Mouse (Mus musculus) hindbrain, embryonic 16.5 days (tissue): ENCODE measurements at regions not wholly inside any gene's neighbourhood (a gene's known extent, or its start where the extent isn't known, plus 50 kb on each side); places are given as distances from the start of the nearest gene placed in this dataset.

Experiments
- ATAC-seq: fragments of 200-750 bp; cut with Nextera tagmentation; 2 replicates; pipeline ENCODE4 v1.8.0; 2017; ENCODE audit warnings: moderate TSS enrichment, moderate library complexity
- H3K27ac ChIP-seq: fragments of 300-500 bp; sonication (generic); 2 replicates; pipeline ENCODE4 v1.5.1; 2014; ENCODE audit warnings: low read depth, mild to moderate bottlenecking, control low read depth, low read length, moderate library complexity
- H3K27me3 ChIP-seq: fragments of 300-500 bp; sonication (generic); replicated peaks from 2 replicates; pipeline ENCODE4 v1.6.1; 2014; ENCODE audit warnings: low read length; ENCODE audit not compliant: control insufficient read depth, insufficient read depth
- H3K36me3 ChIP-seq: fragments of 300-500 bp; sonication (generic); 2 replicates; pipeline ENCODE4 v1.6.1; 2014; ENCODE audit warnings: mild to moderate bottlenecking, low read length, moderate library complexity, mixed read lengths; ENCODE audit not compliant: control insufficient read depth, insufficient read depth
- H3K4me1 ChIP-seq: fragments of 300-500 bp; sonication (generic); 2 replicates; pipeline ENCODE4 v1.6.1; 2014; ENCODE audit warnings: low read depth, low read length; ENCODE audit not compliant: control insufficient read depth, insufficient read depth
- H3K4me2 ChIP-seq: fragments of 300-500 bp; sonication (generic); 2 replicates; pipeline ENCODE4 v1.6.1; 2014; ENCODE audit warnings: mild to moderate bottlenecking, low read length, control low read depth, moderate library complexity
- H3K4me3 ChIP-seq: fragments of 300-500 bp; sonication (generic); 2 replicates; pipeline ENCODE4 v1.5.1; 2014; ENCODE audit warnings: mild to moderate bottlenecking, low read length, control low read depth, moderate library complexity
- H3K9ac ChIP-seq: fragments of 300-500 bp; sonication (generic); 2 replicates; pipeline ENCODE4 v1.6.1; 2014; ENCODE audit warnings: low read depth, mild to moderate bottlenecking, control low read depth, low read length, moderate library complexity
- H3K9me3 ChIP-seq: fragments of 300-500 bp; sonication (generic); 2 replicates; pipeline ENCODE4 v1.6.1; 2014; ENCODE audit warnings: mild to moderate bottlenecking, low read length, moderate library complexity; ENCODE audit not compliant: control insufficient read depth
- WGBS: fragments of 180-500 bp; shearing (Covaris S2); extraction: QIAGEN DNeasy Blood & Tissue Kit; methylation state at CpG from one replicate; pipeline ENCODE4 v1.1.7; 2014; 5-methylcytosine and 5-hydroxymethylcytosine counted together

GRCm38 (mm10) chr10:25620939-25621746 is 85.1 kb upstream of the Smlr1 start:
- no peaks in the 10 kb centered on the region for H3K36me3 ChIP-seq
- peaks cover 11% of the 10 kb centered on the region; the same call in 1 of the 2 replicates for H3K4me1 ChIP-seq
- 25% methylated on average over 10 of the region's 10 CpGs for WGBS
- H3K9me3 ChIP-seq = 0 out of 2 replicates have a peak, but pooled peaks cover 2% of the 10 kb centered on the region
- no peak overlapping the region for H3K9ac ChIP-seq
- peak; percentile 83 for ATAC-seq
- no peak overlapping the region for H3K4me3 ChIP-seq
- peak overlapping the region; percentile 36 for H3K4me2 ChIP-seq
- no peaks in the 10 kb centered on the region for H3K27me3 ChIP-seq
- peak overlapping the region; percentile 54 for H3K27ac ChIP-seq

DNA sequence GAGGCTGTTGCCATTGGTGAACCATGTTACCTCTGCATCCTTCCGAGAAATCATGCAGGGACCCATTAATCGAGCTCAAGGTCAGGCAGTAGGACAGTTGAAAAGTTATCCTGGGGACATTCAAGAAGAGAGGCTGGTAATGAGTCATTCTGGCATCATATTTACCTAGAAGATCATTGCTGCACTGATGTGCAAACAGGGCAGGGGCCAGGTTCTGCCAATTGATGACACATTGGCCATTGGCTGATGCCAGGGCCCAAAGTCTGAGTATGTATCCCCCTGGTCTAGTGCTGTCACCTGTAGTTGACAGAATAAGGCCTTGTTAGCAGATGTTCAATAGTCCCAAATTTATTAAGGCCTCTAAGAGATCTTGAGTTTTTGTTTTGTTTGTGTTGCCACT is 83.6 kb upstream of the Smlr1 start:
- Histone ChIP-seq H3K9ac (no peak overlapping the region), H3K4me2 (no peak overlapping the region), H3K27me3 (no peaks in the 10 kb centered on the region), H3K27ac (no peak overlapping the region), H3K4me1 (peaks cover 11% of the 10 kb centered on the region; the same call in 1 of the 2 replicates), H3K36me3 (no peaks in the 10 kb centered on the region), H3K9me3 (0 out of 2 replicates have a peak, but pooled peaks cover 6% of the 10 kb centered on the region), H3K4me3 (no peak overlapping the region)
- WGBS = 88% methylated on average over 2 of the region's 2 CpGs
- ATAC-seq = no peak

DNA sequence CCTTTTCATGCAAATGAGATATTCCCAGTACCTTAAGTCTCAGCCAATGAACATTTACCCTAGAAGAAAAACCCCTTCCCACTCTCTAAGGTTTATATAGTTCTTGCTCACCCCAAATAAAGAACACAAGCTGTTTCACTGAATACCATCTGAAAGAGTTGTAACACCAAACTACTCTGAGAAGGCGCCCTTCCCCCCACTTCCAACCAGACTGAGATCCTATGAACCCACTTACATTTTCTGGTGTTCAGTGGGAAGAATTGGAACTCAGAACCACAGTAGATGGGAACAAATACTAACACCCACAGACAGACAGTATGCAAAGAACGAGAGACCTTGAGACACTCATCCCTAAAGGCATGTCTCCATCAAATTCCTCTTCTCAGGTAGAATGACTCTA is 65.4 kb upstream of the Smlr1 start:
- Histone ChIP-seq H3K27ac (no peak overlapping the region), H3K4me2 (no peak overlapping the region), H3K36me3 (no peaks in the 10 kb centered on the region), H3K9me3 (no peaks in the 10 kb centered on the region), H3K27me3 (no peaks in the 10 kb centered on the region), H3K4me1 (no peaks in the 10 kb centered on the region), H3K4me3 (no peak overlapping the region), H3K9ac (no peak overlapping the region)
- WGBS = 98% methylated on average over 2 of the region's 2 CpGs
- ATAC-seq = no peak

GRCm38 (mm10) chr10:25589316-25589645 is 53.2 kb upstream of the Smlr1 start:
- Histone ChIP-seq H3K4me1 (no peaks in the 10 kb centered on the region), H3K27ac (no peak overlapping the region), H3K36me3 (no peaks in the 10 kb centered on the region), H3K4me2 (no peak overlapping the region), H3K9me3 (no peaks in the 10 kb centered on the region), H3K27me3 (no peaks in the 10 kb centered on the region), H3K9ac (no peak overlapping the region), H3K4me3 (no peak overlapping the region)
- no peak for ATAC-seq
- 92% methylated on average over 2 of the region's 2 CpGs for WGBS

DNA sequence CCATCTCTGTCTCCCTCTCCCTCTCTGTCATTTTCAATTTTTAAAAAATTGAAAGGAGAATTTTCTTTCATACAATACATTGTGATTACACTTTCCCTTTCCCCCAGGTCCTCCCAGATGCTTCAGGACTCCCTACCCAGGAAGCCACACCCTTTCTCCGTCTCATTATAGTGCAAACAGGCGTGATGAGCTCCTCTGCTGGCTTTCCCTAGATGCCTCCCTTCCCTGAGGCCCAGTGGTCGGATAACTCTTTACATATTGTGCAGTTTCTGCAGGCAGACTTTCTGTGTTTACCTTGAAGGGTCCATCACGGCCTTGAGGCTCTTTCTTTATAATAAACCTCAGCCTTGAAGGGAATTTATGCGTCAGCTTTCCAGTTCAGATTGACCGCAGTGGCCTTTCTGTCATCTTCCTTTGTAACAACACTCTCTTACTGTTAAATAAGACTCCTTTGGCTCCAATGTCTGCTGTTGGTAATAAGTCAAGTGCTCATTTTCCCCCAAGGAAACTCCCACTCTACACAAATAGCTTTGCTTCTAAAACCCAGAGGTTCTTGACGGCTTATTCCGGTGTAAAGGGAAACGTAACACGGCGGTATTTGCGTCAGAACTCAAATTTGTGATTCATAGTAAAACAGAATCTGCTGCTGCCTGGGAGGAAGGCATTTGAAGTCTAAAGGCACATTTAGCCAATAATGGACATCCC is 52.7 kb upstream of the Smlr1 start:
- ATAC-seq = no peak
- H3K27ac ChIP-seq = no peak overlapping the region
- WGBS = 71% methylated on average over 12 of the region's 12 CpGs

More for the DNA sequence above, 52.7 kb upstream of the Smlr1 start:
- H3K36me3 ChIP-seq = no peaks in the 10 kb centered on the region
- H3K27me3 ChIP-seq = no peaks in the 10 kb centered on the region
- no peak overlapping the region for H3K4me3 ChIP-seq
- H3K4me1 ChIP-seq = no peaks in the 10 kb centered on the region
- H3K9me3 ChIP-seq = no peaks in the 10 kb centered on the region
- no peak overlapping the region for H3K9ac ChIP-seq
- H3K4me2 ChIP-seq = no peak overlapping the region
